Mouse (Mus musculus): ENCODE measurements around the gene Senp5. TPM values are rescaled to one million over a fixed set of nuclear protein-coding genes. Genes with fewer than 3 reads are reported as not detected.

The Senp5 gene
- polyA plus RNA-seq, 1 experiment from 2014 or later: 11.5 TPM

- DNase-seq (ENCODE audit: low spot score) (no peak), ATAC-seq (ENCODE audit: insufficient read depth, low FRiP score, low TSS enrichment) (no peak)
- no peak overlapping the region for H3K9ac ChIP-seq (ENCODE audit: low read length)
- H3K4me2 ChIP-seq (ENCODE audit: low read depth): no peak overlapping the region
- H3K27me3 ChIP-seq (ENCODE audit: control insufficient read depth, insufficient read depth, low read length): no peaks in the 10 kb centered on the region
- H3K9me3 ChIP-seq (ENCODE audit: control insufficient read depth, low read length): no peaks in the 10 kb centered on the region
- no peak overlapping the region for H3K4me3 ChIP-seq (ENCODE audit: low read depth, low read length)
- WGBS: 82% methylated on average over 13 of the region's 13 CpGs
- no peaks in the 10 kb centered on the region for H3K4me1 ChIP-seq (ENCODE audit: control insufficient read depth, insufficient read depth, low read length)
- no peaks in the 10 kb centered on the region for H3K36me3 ChIP-seq (ENCODE audit: control insufficient read depth, insufficient read depth, low read length)
- H3K27ac ChIP-seq (ENCODE audit: low read depth, low read length): no peak overlapping the region
Observed at GRCm38 (mm10) chr16:31926547-31927182, 76.4 kb downstream of the Senp5 start.

- H3K27ac ChIP-seq (ENCODE audit: low read depth, low read length): no peak overlapping the region
- no peak overlapping the region for H3K4me3 ChIP-seq (ENCODE audit: low read depth, low read length)
- DNase-seq (ENCODE audit: low spot score) (no peak), ATAC-seq (ENCODE audit: insufficient read depth, low FRiP score, low TSS enrichment) (no peak)
- no peaks in the 10 kb centered on the region for H3K4me1 ChIP-seq (ENCODE audit: control insufficient read depth, insufficient read depth, low read length)
- H3K36me3 ChIP-seq (ENCODE audit: control insufficient read depth, insufficient read depth, low read length): no peaks in the 10 kb centered on the region
- no peak overlapping the region for H3K4me2 ChIP-seq (ENCODE audit: low read depth)
- 89% methylated on average over 6 of the region's 6 CpGs for WGBS
- H3K9ac ChIP-seq (ENCODE audit: low read length): no peak overlapping the region
- no peaks in the 10 kb centered on the region for H3K27me3 ChIP-seq (ENCODE audit: control insufficient read depth, insufficient read depth, low read length)
- no peaks in the 10 kb centered on the region for H3K9me3 ChIP-seq (ENCODE audit: control insufficient read depth, low read length)
Observed at GRCm38 (mm10) chr16:31926091-31926490, 77.0 kb downstream of the Senp5 start.

- Histone ChIP-seq H3K9me3 (ENCODE audit: control insufficient read depth, low read length) (no peaks in the 10 kb centered on the region), H3K27ac (ENCODE audit: low read depth, low read length) (no peak overlapping the region), H3K4me1 (ENCODE audit: control insufficient read depth, insufficient read depth, low read length) (no peaks in the 10 kb centered on the region), H3K27me3 (ENCODE audit: control insufficient read depth, insufficient read depth, low read length) (no peaks in the 10 kb centered on the region), H3K4me3 (ENCODE audit: low read depth, low read length) (no peak overlapping the region), H3K36me3 (ENCODE audit: control insufficient read depth, insufficient read depth, low read length) (no peaks in the 10 kb centered on the region), H3K4me2 (ENCODE audit: low read depth) (no peak overlapping the region), H3K9ac (ENCODE audit: low read length) (no peak overlapping the region)
- no peak for ATAC-seq (ENCODE audit: insufficient read depth, low FRiP score, low TSS enrichment)
- WGBS: 81% methylated on average over 6 of the region's 6 CpGs
- DNase-seq (ENCODE audit: low spot score): no peak
Observed at GRCm38 (mm10) chr16:31924368-31924767, 78.7 kb downstream of the Senp5 start.

- Histone ChIP-seq H3K9me3 (ENCODE audit: control insufficient read depth, low read length) (no peaks in the 10 kb centered on the region), H3K4me2 (ENCODE audit: low read depth) (0 out of 2 replicates have a peak overlapping the region, but pooled peaks have one; percentile 3), H3K4me1 (ENCODE audit: control insufficient read depth, insufficient read depth, low read length) (no peaks in the 10 kb centered on the region), H3K36me3 (ENCODE audit: control insufficient read depth, insufficient read depth, low read length) (no peaks in the 10 kb centered on the region), H3K27ac (ENCODE audit: low read depth, low read length) (no peak overlapping the region), H3K27me3 (ENCODE audit: control insufficient read depth, insufficient read depth, low read length) (no peaks in the 10 kb centered on the region), H3K9ac (ENCODE audit: low read length) (no peak overlapping the region), H3K4me3 (ENCODE audit: low read depth, low read length) (no peak overlapping the region)
- WGBS: 5% methylated on average over 14 of the region's 14 CpGs
- ATAC-seq (ENCODE audit: insufficient read depth, low FRiP score, low TSS enrichment) (no peak; the same call in 1 of the 2 replicates), DNase-seq (ENCODE audit: low spot score) (peak; percentile 88)
Observed at GRCm38 (mm10) chr16:31918248-31918724, 84.8 kb downstream of the Senp5 start.

- Histone ChIP-seq H3K27ac (ENCODE audit: low read depth, low read length) (no peak overlapping the region), H3K4me2 (ENCODE audit: low read depth) (no peak overlapping the region), H3K4me1 (ENCODE audit: control insufficient read depth, insufficient read depth, low read length) (no peaks in the 10 kb centered on the region), H3K36me3 (ENCODE audit: control insufficient read depth, insufficient read depth, low read length) (no peaks in the 10 kb centered on the region), H3K4me3 (ENCODE audit: low read depth, low read length) (no peak overlapping the region), H3K27me3 (ENCODE audit: control insufficient read depth, insufficient read depth, low read length) (no peaks in the 10 kb centered on the region), H3K9me3 (ENCODE audit: control insufficient read depth, low read length) (no peaks in the 10 kb centered on the region), H3K9ac (ENCODE audit: low read length) (no peak overlapping the region)
- WGBS: 76% methylated on average over 11 of the region's 11 CpGs
- ATAC-seq (ENCODE audit: insufficient read depth, low FRiP score, low TSS enrichment) (no peak), DNase-seq (ENCODE audit: low spot score) (no peak)
Observed at GRCm38 (mm10) chr16:31917776-31918175, 85.3 kb downstream of the Senp5 start.

- Histone ChIP-seq H3K4me1 (ENCODE audit: control insufficient read depth, insufficient read depth, low read length) (no peaks in the 10 kb centered on the region), H3K9ac (ENCODE audit: low read length) (no peak overlapping the region), H3K4me2 (ENCODE audit: low read depth) (no peak overlapping the region), H3K27me3 (ENCODE audit: control insufficient read depth, insufficient read depth, low read length) (no peaks in the 10 kb centered on the region), H3K27ac (ENCODE audit: low read depth, low read length) (no peak overlapping the region), H3K4me3 (ENCODE audit: low read depth, low read length) (no peak overlapping the region), H3K9me3 (ENCODE audit: control insufficient read depth, low read length) (no peaks in the 10 kb centered on the region), H3K36me3 (ENCODE audit: control insufficient read depth, insufficient read depth, low read length) (no peaks in the 10 kb centered on the region)
- WGBS: 78% methylated on average over 10 of the region's 10 CpGs
- DNase-seq (ENCODE audit: low spot score) (no peak), ATAC-seq (ENCODE audit: insufficient read depth, low FRiP score, low TSS enrichment) (no peak)
Observed at GRCm38 (mm10) chr16:31910281-31910847, 92.7 kb downstream of the Senp5 start.

Small RNAs within 50 kb of the gene (microRNA-seq; reads per million reads assigned to microRNA genes)
- gene Gm26269: not detected

Other genes starting within 250 kb of the Senp5 start
- gene Meltf, start 124.5 kb downstream of the Senp5 start, polyA plus RNA-seq (2014; fragmentation: Nextera tagmentation; extraction: Ambion mirVana): 0.15 TPM in 1 of 2 replicates, not detected in the other
- gene Pigz, start 69.4 kb downstream of the Senp5 start, polyA plus RNA-seq (2014; fragmentation: Nextera tagmentation; extraction: Ambion mirVana): 1.2 and 1.4 TPM in 2 replicates
- gene 0610012G03Rik, start 54.8 kb downstream of the Senp5 start, polyA plus RNA-seq (2014; fragmentation: Nextera tagmentation; extraction: Ambion mirVana): 81.0 and 87.9 TPM in 2 replicates
- gene Ncbp2, start 54.8 kb downstream of the Senp5 start, polyA plus RNA-seq (2014; fragmentation: Nextera tagmentation; extraction: Ambion mirVana): 139 and 145 TPM in 2 replicates
- 48.4 and 50.7 TPM in 2 replicates for gene Pak2, start 76.1 kb upstream of the Senp5 start, polyA plus RNA-seq (2014; fragmentation: Nextera tagmentation; extraction: Ambion mirVana)
- gene Pigx, start 96.5 kb upstream of the Senp5 start, polyA plus RNA-seq (2014; fragmentation: Nextera tagmentation; extraction: Ambion mirVana): 128 and 138 TPM in 2 replicates
- gene Cep19, start 96.5 kb upstream of the Senp5 start, polyA plus RNA-seq (2014; fragmentation: Nextera tagmentation; extraction: Ambion mirVana): 41.5 and 47.2 TPM in 2 replicates
- gene Nrros, start 162.3 kb upstream of the Senp5 start, polyA plus RNA-seq (2014; fragmentation: Nextera tagmentation; extraction: Ambion mirVana): 8.0 and 8.3 TPM in 2 replicates
- gene Bex6, start 176.5 kb upstream of the Senp5 start, polyA plus RNA-seq (2014; fragmentation: Nextera tagmentation; extraction: Ambion mirVana): 0.27 TPM in 1 of 2 replicates, not detected in the other
- gene Fbxo45, start 243.9 kb upstream of the Senp5 start, polyA plus RNA-seq (2014; fragmentation: Nextera tagmentation; extraction: Ambion mirVana): 21.8 and 24.9 TPM in 2 replicates
- gene Wdr53, start 243.9 kb upstream of the Senp5 start, polyA plus RNA-seq (2014; fragmentation: Nextera tagmentation; extraction: Ambion mirVana): 19.2 and 19.4 TPM in 2 replicates